Mouse (Mus musculus): ENCODE results near the gene Gm43518. TPM values are rescaled to one million over a fixed set of nuclear protein-coding genes. Genes with fewer than 3 reads are reported as not detected.
A peak's percentile ranks its signal among the peaks of the same experiment; 100 is the strongest.

Gene Gm43518
- polyA plus RNA-seq, 1 experiment from 2014 or later: 1.8 TPM

GRCm38 (mm10) chr5:123970576-123970975 is 43.4 kb downstream of the Gm43518 start:
- H3K27ac ChIP-seq (replicated peaks): no peak overlapping the region
- 90% methylated on average over 4 of the region's 4 CpGs for WGBS
- 0 out of 2 replicates have a peak, but pooled peaks cover 3% of the 10 kb centered on the region for H3K27me3 ChIP-seq
- no peaks in the 10 kb centered on the region for H3K9me3 ChIP-seq
- H3K4me1 ChIP-seq: peaks cover 16% of the 10 kb centered on the region
- H3K4me3 ChIP-seq: no peak overlapping the region
- no peak overlapping the region for H3K4me2 ChIP-seq (replicated peaks)
- no peak overlapping the region for H3K9ac ChIP-seq (replicated peaks)
- no peak for ATAC-seq (replicated peaks)
- H3K36me3 ChIP-seq: no peaks in the 10 kb centered on the region

DNA sequence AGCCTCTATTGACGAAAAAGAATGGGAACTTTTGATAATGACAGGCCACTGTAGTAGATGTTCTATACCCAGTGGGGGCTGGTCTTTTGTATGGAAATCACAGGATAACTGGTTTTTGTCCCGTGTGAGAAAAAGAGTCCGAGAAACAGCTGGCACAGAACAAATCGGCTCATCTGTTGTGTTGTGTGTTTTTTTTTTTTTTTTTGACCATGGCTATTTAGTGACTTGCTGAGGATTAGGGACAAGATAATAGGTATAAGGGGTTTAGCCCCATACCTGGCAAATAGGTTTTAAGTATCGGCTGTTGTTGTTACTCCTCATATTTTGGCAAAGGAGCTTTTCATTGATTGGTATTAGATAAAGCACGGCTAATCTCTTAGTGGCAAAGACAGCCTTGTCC is 45.2 kb downstream of the Gm43518 start:
- Histone ChIP-seq H3K4me1 (peaks cover 21% of the 10 kb centered on the region), H3K36me3 (no peaks in the 10 kb centered on the region), H3K9ac (replicated peaks) (no peak overlapping the region), H3K27me3 (0 out of 2 replicates have a peak, but pooled peaks cover 7% of the 10 kb centered on the region), H3K4me2 (replicated peaks) (no peak overlapping the region), H3K9me3 (no peaks in the 10 kb centered on the region), H3K4me3 (no peak overlapping the region), H3K27ac (replicated peaks) (no peak overlapping the region)
- WGBS: 62% methylated on average over 6 of the region's 6 CpGs
- no peak for ATAC-seq (replicated peaks)

DNA sequence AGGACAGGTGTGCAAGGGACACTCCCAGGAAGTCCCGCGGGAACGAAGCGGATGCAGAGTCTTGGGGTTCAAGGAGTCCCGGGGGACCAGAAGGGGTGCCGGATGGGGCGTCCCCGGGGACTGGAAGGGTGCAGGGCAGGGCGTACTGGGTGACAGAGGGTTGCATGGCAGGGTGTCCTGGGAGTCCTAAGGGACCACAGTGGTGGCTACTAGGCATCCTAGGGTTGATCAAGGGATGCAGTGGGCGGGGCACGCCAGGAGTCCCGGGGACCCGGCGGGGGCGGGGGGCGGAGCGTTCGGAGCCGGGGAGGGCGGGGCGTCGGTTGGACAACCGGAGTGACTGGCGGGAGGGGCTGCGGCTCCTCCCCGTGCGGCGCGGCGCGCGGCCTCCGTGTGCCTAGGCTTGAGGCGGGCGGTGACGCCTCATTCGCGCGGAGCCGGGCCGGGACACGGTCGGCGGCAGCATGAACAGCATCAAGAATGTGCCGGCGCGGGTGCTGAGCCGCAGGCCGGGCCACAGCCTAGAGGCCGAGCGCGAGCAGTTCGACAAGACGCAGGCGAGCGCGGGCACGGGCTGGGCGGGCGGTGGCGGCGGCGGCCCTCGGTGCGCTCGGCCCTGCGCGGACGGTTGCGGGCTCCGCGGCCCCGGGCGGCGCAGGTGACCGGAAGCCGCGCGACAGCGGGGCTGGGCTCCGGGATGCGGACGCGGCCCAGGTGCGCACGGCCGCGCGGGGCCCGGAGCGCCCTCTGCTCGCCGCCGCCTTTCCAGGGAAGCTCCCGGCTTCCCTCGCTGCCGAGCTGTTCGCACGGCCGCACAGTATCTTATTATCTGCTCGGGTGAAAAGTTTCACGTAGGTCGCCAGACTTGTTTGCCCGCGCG is 46.3 kb downstream of the Gm43518 start, which contains the start of gene Hip1r:
Gene Hip1r (plus strand): TSS at position 330 of the 880 bp plus-strand sequence.
- Histone ChIP-seq H3K27ac (replicated peaks) (peak within 1 kb of the TSS; percentile 45; the same call in 1 of the 2 replicates), H3K4me1 (peaks cover 21% of the 10 kb centered on the region), H3K9ac (replicated peaks) (peak within 1 kb of the TSS; percentile 73), H3K4me2 (replicated peaks) (peak within 1 kb of the TSS; percentile 87), H3K27me3 (0 out of 2 replicates have a peak, but pooled peaks cover 7% of the 10 kb centered on the region), H3K36me3 (no peaks in the 10 kb centered on the region), H3K4me3 (peak within 1 kb of the TSS; percentile 77), H3K9me3 (no peaks in the 10 kb centered on the region)
- WGBS: under 1% methylated on average over 100 of the region's 106 CpGs
- ATAC-seq (replicated peaks): peak; percentile 84

- peak overlapping the region; percentile 77 for H3K4me3 ChIP-seq
- no peak for ATAC-seq (replicated peaks)
- H3K4me2 ChIP-seq (replicated peaks): peak overlapping the region; percentile 87
- WGBS: 1% methylated on average over 14 of the region's 14 CpGs
- no peak overlapping the region for H3K27ac ChIP-seq (replicated peaks)
- no peaks in the 10 kb centered on the region for H3K36me3 ChIP-seq
- H3K27me3 ChIP-seq: 0 out of 2 replicates have a peak, but pooled peaks cover 7% of the 10 kb centered on the region
- peak overlapping the region; percentile 73 for H3K9ac ChIP-seq (replicated peaks)
- no peaks in the 10 kb centered on the region for H3K9me3 ChIP-seq
- peaks cover 21% of the 10 kb centered on the region for H3K4me1 ChIP-seq
Measured at GRCm38 (mm10) chr5:123974179-123974485, 46.9 kb downstream of the Gm43518 start.

- Histone ChIP-seq H3K4me2 (replicated peaks) (peak overlapping the region; percentile 87), H3K4me1 (peaks cover 21% of the 10 kb centered on the region), H3K4me3 (peak overlapping the region; percentile 77), H3K27me3 (0 out of 2 replicates have a peak, but pooled peaks cover 7% of the 10 kb centered on the region), H3K36me3 (no peaks in the 10 kb centered on the region), H3K27ac (replicated peaks) (0 out of 2 replicates have a peak overlapping the region, but pooled peaks have one; percentile 21), H3K9me3 (no peaks in the 10 kb centered on the region), H3K9ac (replicated peaks) (no peak overlapping the region)
- no peak for ATAC-seq (replicated peaks)
- WGBS: 20% methylated on average over 11 of the region's 11 CpGs
Measured at GRCm38 (mm10) chr5:123974616-123975111, 47.4 kb downstream of the Gm43518 start.

DNA sequence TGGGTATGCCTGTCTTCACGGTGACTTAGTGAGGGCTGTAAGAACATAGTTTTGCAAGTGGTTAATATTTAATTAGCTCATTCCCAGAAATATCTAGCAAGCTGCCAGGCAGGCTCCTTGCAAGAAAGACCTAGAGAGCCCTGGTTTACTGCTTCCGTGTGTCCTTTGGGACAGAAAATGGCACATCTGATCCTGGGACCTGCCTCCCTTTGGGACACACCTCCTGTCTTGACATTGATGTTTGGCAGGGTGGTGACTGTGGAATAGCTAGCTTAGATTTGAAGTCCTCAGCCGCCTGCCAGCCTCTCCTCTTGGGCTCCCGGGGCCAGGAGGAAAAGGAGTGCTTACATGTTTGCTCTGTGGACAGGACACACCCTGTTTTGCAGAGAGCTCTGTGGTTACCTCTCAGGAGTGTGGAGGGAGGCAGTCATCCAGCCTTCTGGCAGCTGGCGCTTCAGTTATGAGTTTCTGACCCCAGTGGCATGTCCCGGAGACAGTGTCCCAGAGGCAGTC is 48.5 kb downstream of the Gm43518 start:
- no peak for ATAC-seq (replicated peaks)
- H3K9me3 ChIP-seq: no peaks in the 10 kb centered on the region
- no peaks in the 10 kb centered on the region for H3K36me3 ChIP-seq
- H3K4me2 ChIP-seq (replicated peaks): no peak overlapping the region
- no peak overlapping the region for H3K27ac ChIP-seq (replicated peaks)
- H3K9ac ChIP-seq (replicated peaks): no peak overlapping the region
- peaks cover 21% of the 10 kb centered on the region for H3K4me1 ChIP-seq
- 0 out of 2 replicates have a peak, but pooled peaks cover 7% of the 10 kb centered on the region for H3K27me3 ChIP-seq
- no peak overlapping the region for H3K4me3 ChIP-seq
- WGBS: 77% methylated on average over 6 of the region's 6 CpGs

DNA sequence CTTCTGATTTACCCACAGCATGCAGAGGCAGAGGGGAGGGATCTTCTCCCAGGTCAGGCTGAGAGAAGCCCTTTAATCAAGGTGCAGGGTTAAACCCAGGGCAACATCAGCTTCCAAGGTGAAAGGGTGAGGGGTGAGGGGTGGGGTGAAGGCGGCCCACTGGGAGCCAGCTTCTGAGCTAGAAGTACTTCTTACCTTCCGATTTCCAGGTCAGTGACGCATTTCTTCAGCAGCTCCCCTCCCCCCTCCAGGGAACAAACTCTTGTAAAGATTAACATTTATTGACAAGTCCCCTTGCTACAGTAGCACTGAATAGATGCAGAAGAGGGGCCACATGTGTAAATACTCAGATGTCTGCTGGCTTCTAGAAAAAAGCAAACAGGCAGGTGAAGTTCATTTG is 50.0 kb downstream of the Gm43518 start:
- no peaks in the 10 kb centered on the region for H3K36me3 ChIP-seq
- no peak overlapping the region for H3K9ac ChIP-seq (replicated peaks)
- H3K4me2 ChIP-seq (replicated peaks): no peak overlapping the region
- WGBS: 47% methylated on average over 3 of the region's 3 CpGs
- H3K27me3 ChIP-seq: 0 out of 2 replicates have a peak, but pooled peaks cover 7% of the 10 kb centered on the region
- no peak overlapping the region for H3K27ac ChIP-seq (replicated peaks)
- H3K4me3 ChIP-seq: no peak overlapping the region
- peaks cover 26% of the 10 kb centered on the region for H3K4me1 ChIP-seq
- no peaks in the 10 kb centered on the region for H3K9me3 ChIP-seq
- ATAC-seq (replicated peaks): no peak

- H3K27me3 ChIP-seq: 0 out of 2 replicates have a peak, but pooled peaks cover 7% of the 10 kb centered on the region
- no peak for ATAC-seq (replicated peaks)
- 74% methylated on average over 5 of the region's 5 CpGs for WGBS
- H3K27ac ChIP-seq (replicated peaks): no peak overlapping the region
- H3K4me3 ChIP-seq: no peak overlapping the region
- H3K4me2 ChIP-seq (replicated peaks): no peak overlapping the region
- H3K9ac ChIP-seq (replicated peaks): no peak overlapping the region
- H3K4me1 ChIP-seq: peaks cover 26% of the 10 kb centered on the region
- H3K36me3 ChIP-seq: no peaks in the 10 kb centered on the region
- no peaks in the 10 kb centered on the region for H3K9me3 ChIP-seq
Measured at GRCm38 (mm10) chr5:123978131-123978530, 50.9 kb downstream of the Gm43518 start.

- Histone ChIP-seq H3K36me3 (no peaks in the 10 kb centered on the region), H3K4me2 (replicated peaks) (no peak overlapping the region), H3K4me1 (peaks cover 22% of the 10 kb centered on the region), H3K9me3 (no peaks in the 10 kb centered on the region), H3K27me3 (0 out of 2 replicates have a peak, but pooled peaks cover 7% of the 10 kb centered on the region), H3K9ac (replicated peaks) (no peak overlapping the region), H3K27ac (replicated peaks) (no peak overlapping the region), H3K4me3 (no peak overlapping the region)
- 81% methylated on average over 18 of the region's 18 CpGs for WGBS
- no peak for ATAC-seq (replicated peaks)
Measured at GRCm38 (mm10) chr5:123979221-123979979, 52.2 kb downstream of the Gm43518 start.

DNA sequence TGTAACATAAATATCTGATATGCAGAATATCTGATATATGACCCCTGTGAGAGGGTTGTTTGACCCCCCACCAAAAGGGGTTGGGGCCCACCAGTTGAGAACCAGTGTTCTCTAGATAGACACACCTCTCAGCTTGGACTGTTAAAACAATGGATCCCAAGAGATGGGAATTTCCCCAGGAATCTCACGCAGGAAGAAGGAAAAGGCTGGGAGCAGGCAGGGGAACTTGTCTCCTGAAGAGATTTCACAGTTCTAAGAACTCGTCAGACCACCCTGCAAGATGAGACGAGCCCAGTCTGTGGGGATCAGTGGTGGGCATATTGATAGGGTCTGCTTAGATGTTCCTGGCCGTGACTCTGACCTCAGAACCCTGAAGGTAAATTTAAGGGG is 52.8 kb downstream of the Gm43518 start:
- H3K27ac ChIP-seq (replicated peaks): no peak overlapping the region
- 0 out of 2 replicates have a peak, but pooled peaks cover 7% of the 10 kb centered on the region for H3K27me3 ChIP-seq
- no peak for ATAC-seq (replicated peaks)
- 67% methylated on average over 4 of the region's 4 CpGs for WGBS
- no peaks in the 10 kb centered on the region for H3K9me3 ChIP-seq
- no peaks in the 10 kb centered on the region for H3K36me3 ChIP-seq
- H3K4me2 ChIP-seq (replicated peaks): no peak overlapping the region
- H3K4me1 ChIP-seq: peaks cover 16% of the 10 kb centered on the region
- no peak overlapping the region for H3K4me3 ChIP-seq
- no peak overlapping the region for H3K9ac ChIP-seq (replicated peaks)

DNA sequence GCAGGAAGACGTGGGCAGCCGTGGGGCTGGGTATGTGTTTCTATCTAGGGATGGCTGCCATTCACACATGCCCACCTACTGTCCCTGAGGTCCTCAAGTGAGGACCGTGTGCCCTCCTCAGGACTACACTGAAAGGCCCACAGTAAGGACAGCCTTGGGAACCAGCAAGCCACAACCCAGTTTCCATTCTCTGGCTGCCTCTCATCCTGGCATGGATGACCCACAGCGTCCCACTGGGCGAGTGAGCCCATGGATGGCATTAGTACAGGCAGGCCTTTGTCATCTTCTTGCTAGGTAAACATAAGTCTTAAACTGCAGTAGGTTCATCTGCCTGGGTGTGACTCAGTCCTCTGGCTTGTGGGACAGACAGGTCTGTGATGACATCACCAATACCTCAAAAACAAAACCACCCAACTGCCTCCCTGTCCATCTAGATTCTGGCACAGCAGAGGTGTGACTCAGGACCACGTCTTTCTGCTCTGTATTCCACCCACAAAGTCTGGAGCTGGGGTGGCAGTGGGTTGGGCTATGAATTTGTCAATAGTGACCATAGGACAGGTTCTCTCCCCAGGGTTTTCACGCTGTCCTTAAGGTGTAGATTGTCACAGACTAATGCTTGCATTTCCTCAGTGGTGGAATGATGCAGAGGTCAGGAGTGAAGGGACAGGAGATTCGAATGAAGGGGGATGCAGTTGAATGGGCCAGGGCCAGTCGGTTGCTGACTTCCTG is 53.5 kb downstream of the Gm43518 start:
- H3K4me3 ChIP-seq: no peak overlapping the region
- no peaks in the 10 kb centered on the region for H3K36me3 ChIP-seq
- H3K9me3 ChIP-seq: no peaks in the 10 kb centered on the region
- H3K4me1 ChIP-seq: peaks cover 9% of the 10 kb centered on the region
- 0 out of 2 replicates have a peak, but pooled peaks cover 3% of the 10 kb centered on the region for H3K27me3 ChIP-seq
- H3K9ac ChIP-seq (replicated peaks): no peak overlapping the region
- H3K4me2 ChIP-seq (replicated peaks): no peak overlapping the region
- WGBS: 82% methylated on average over 9 of the region's 9 CpGs
- no peak for ATAC-seq (replicated peaks)
- no peak overlapping the region for H3K27ac ChIP-seq (replicated peaks)

Data from forebrain, embryonic 15.5 days (tissue).